Comparison of ENCODE assay signal across 15 mouse cellular contexts in the genomic region with DNA sequence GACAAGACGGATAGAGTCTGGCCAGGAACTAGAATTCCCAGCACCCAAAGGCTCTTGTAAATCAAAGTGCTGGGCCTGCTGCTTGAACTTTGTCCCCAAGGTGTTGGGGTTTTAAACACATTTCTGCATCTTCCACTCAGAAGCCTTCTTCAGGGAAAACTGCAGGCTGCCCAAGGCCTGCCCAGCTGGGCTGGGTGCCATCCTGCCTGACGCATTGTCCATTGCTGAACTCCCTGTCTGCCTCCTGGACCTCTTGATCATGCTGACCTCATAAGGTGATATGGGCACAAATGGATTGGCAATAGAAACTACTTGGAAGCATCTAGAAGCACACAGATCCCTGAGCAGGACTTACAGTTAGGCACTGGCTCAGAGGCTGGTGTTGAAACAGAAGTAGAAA. TPM values are rescaled to one million over a fixed set of nuclear protein-coding genes. Genes with fewer than 3 reads are reported as not detected.
DNase-seq lines count a peak whose midpoint lies in the region; ATAC-seq lines count a peak whose summit lies in the region.
"Had no signal": no experiment of that assay in that cellular context is flagged by ENCODE, and none has a peak within 500 bp of the region (broad histone marks: within the 10 kb centered on the region; RNA-seq: fewer than 3 reads in every experiment).

No protein-coding gene starts in this region.

- no peaks in the 10 kb centered on the region; the same call in 1 of the 2 replicates for H3K27me3 ChIP-seq in erythroblast, embryonic 14.5 days (ENCODE audit: control insufficient read depth)
- peaks cover 13% of the 10 kb centered on the region; the same call in 1 of the 2 replicates for H3K27me3 ChIP-seq in forebrain, embryonic 13.5 days

- no peak overlapping the region for H3K27ac ChIP-seq in forebrain, embryonic 13.5 days
- H3K27ac ChIP-seq: embryonic facial prominence, embryonic 12.5 days; heart, adult 2 months; hindbrain, postnatal 0 days; left cerebral cortex, adult 2 months; limb, embryonic 13.5 days had no signal

- H3K9ac ChIP-seq in forebrain, embryonic 13.5 days = no peak overlapping the region
- H3K9ac ChIP-seq: embryonic facial prominence, embryonic 12.5 days; limb, embryonic 13.5 days had no signal

- WGBS in forebrain, embryonic 13.5 days = 86% methylated on average over 2 of the region's 2 CpGs

- no peak for ATAC-seq in erythroblast, adult 5-6 weeks (replicated peaks; ENCODE audit: low FRiP score, poor library complexity, severe bottlenecking)
- ATAC-seq in forebrain, embryonic 13.5 days = no peak
- ATAC-seq: hindbrain, postnatal 0 days had no signal

- H3K9me3 ChIP-seq in erythroblast, embryonic 14.5 days (ENCODE audit: control insufficient read depth, low read length) = no peaks in the 10 kb centered on the region
- no peaks in the 10 kb centered on the region for H3K9me3 ChIP-seq in forebrain, embryonic 13.5 days (replicated peaks)
- H3K9me3 ChIP-seq: embryonic facial prominence, embryonic 12.5 days; limb, embryonic 13.5 days had no signal

- peak overlapping the region; percentile 85 for H3K4me3 ChIP-seq in erythroblast, embryonic 14.5 days (replicated peaks)
- H3K4me3 ChIP-seq in forebrain, embryonic 13.5 days = no peak overlapping the region
- H3K4me3 ChIP-seq: embryonic facial prominence, embryonic 12.5 days; heart, adult 2 months; left cerebral cortex, adult 2 months; limb, embryonic 13.5 days had no signal

- H3K36me3 ChIP-seq in erythroblast, embryonic 14.5 days (ENCODE audit: control insufficient read depth) = peaks cover 70% of the 10 kb centered on the region
- H3K36me3 ChIP-seq in forebrain, embryonic 13.5 days (ENCODE audit: poor library complexity, severe bottlenecking) = no peaks in the 10 kb centered on the region
- H3K36me3 ChIP-seq: embryonic facial prominence, embryonic 12.5 days; limb, embryonic 13.5 days had no signal

- peak; percentile 45 for DNase-seq in adrenal gland, postnatal 25 days
- DNase-seq in cerebellum, adult 9-11 months = peak; percentile 62
- peak; percentile 48 to 68 for DNase-seq in kidney, postnatal 25 days
- no peak for DNase-seq in T-cell, adult 2 months (ENCODE audit: low spot score)
- DNase-seq: heart, adult 2 months; heart, postnatal 14 days; midbrain, embryonic 14.5 days; right cerebral cortex, postnatal 25 days had no signal

- no peak overlapping the region for H3K4me2 ChIP-seq in forebrain, embryonic 13.5 days
- H3K4me2 ChIP-seq: embryonic facial prominence, embryonic 12.5 days; limb, embryonic 13.5 days had no signal

- H3K4me1 ChIP-seq in erythroblast, embryonic 14.5 days (ENCODE audit: control insufficient read depth) = peaks cover 85% of the 10 kb centered on the region
- H3K4me1 ChIP-seq in forebrain, embryonic 13.5 days = peaks cover 15% of the 10 kb centered on the region

RNA-seq across cellular contexts. Expression of gene Endod1, which starts 3.2 kb away (rescaled TPM):
- 14.9 TPM in 2 replicates for polyA plus RNA-seq in erythroblast, embryonic 14.5 days (2012)
- 51.4 and 53.0 TPM in 2 replicates for total RNA-seq in erythroblast, adult 5-6 weeks (2015; ENCODE audit: low replicate concordance)
- 84.8 and 110 TPM in 2 replicates for total RNA-seq in erythroblast, adult 5-6 weeks (2017; ENCODE audit: low replicate concordance)
- 13.3 and 14.0 TPM in 2 replicates for total RNA-seq in adrenal gland, postnatal 25 days (2021)
- polyA plus RNA-seq in forebrain, embryonic 13.5 days (2015; fragmentation: Nextera tagmentation; extraction: Ambion mirVana) = 4.2 and 4.6 TPM in 2 replicates
